Comparison of ENCODE assay signal across 7 mouse cellular contexts in genomic region chr15:79038853-79039252, GRCm38 (mm10). TPM values are rescaled to one million over a fixed set of nuclear protein-coding genes. Genes with fewer than 3 reads are reported as not detected.
DNase-seq lines count a peak whose midpoint lies in the region; ATAC-seq and TF ChIP-seq lines count a peak whose summit lies in the region.

No protein-coding gene starts in this region.

- H3K79me2 ChIP-seq in MEL (ENCODE audit: control insufficient read depth, insufficient read depth, low read length, poor library complexity), result no peaks in the 10 kb centered on the region; the same call in 1 of the 2 replicates

- peak overlapping the region in 1 of 2 experiments; percentile 53; a peak in 1 of 4 replicates for H3K4me3 ChIP-seq in MEL (ENCODE audit: control insufficient read depth in 1 of 2, insufficient read depth in 1 of 2, low read depth in 2 of 2, low read length in 2 of 2)

- no peaks in the 10 kb centered on the region for H3K9me3 ChIP-seq in MEL (replicated peaks; ENCODE audit: insufficient read depth, low read length)

- H3K27me3 ChIP-seq in MEL (ENCODE audit: control insufficient read depth in 1 of 2, insufficient read depth in 2 of 2, low read length in 2 of 2), result no peaks in the 10 kb centered on the region

- TF ChIP-seq EP300 in MEL (IDR thresholded peaks at IDR 0.05; ENCODE audit: low read depth in 1 of 2, low read length in 2 of 2), result no peak

- TF ChIP-seq POLR2A in MEL (IDR thresholded peaks at IDR 0.05; ENCODE audit: control insufficient read depth in 1 of 2, insufficient read depth in 1 of 2, low read depth in 1 of 2, low read length in 2 of 2, poor library complexity in 1 of 2), result no peak

- ATAC-seq in erythroblast, adult 5-6 weeks (replicated peaks; ENCODE audit: low FRiP score, poor library complexity, severe bottlenecking), result peak; percentile 84
- peak; percentile 93 to 97 for ATAC-seq in hematopoietic stem cell, adult 5-6 weeks (replicated peaks in 1 of 2; ENCODE audit: insufficient read depth in 1 of 2, low FRiP score in 2 of 2, low TSS enrichment in 1 of 2, low read depth in 1 of 2, poor library complexity in 2 of 2, severe bottlenecking in 2 of 2)
- peak; percentile 97 for ATAC-seq in megakaryocyte, adult 5-6 weeks (ENCODE audit: poor library complexity, severe bottlenecking)

- no peaks in the 10 kb centered on the region for H3K36me3 ChIP-seq in MEL (ENCODE audit: control insufficient read depth in 1 of 2, insufficient read depth in 2 of 2, low read length in 2 of 2)

- no peak overlapping the region for H3K27ac ChIP-seq in MEL (ENCODE audit: control insufficient read depth, low read depth, low read length)

- TF ChIP-seq RAD21 in MEL (IDR thresholded peaks at IDR 0.05; ENCODE audit: low read depth, low read length), result peak; percentile 81

- peak; percentile 92 for DNase-seq in MEL (ENCODE audit: low read depth, low spot score)
- DNase-seq in adrenal gland, postnatal 25 days, result peak; percentile 85
- DNase-seq in layer of hippocampus, postnatal 36 days, result peak; percentile 45 to 60
- peak; percentile 77 to 87 for DNase-seq in spleen, adult 18-20 months

- peak; percentile 92 to 99 (median 93) for TF ChIP-seq CTCF in MEL (IDR thresholded peaks at IDR 0.05 in 2 of 3, conservative IDR thresholded peaks at IDR 0.05 in 1 of 3; ENCODE audit: control insufficient read depth in 1 of 3, insufficient read depth in 1 of 3, low read depth in 2 of 3, low read length in 3 of 3, poor library complexity in 1 of 3, severe bottlenecking in 1 of 3)

- no peak overlapping the region for H3K9ac ChIP-seq in MEL (ENCODE audit: control insufficient read depth, low read depth, low read length, poor library complexity, severe bottlenecking)

- H3K4me1 ChIP-seq in MEL (ENCODE audit: control insufficient read depth in 1 of 2, insufficient read depth in 2 of 2, low read length in 2 of 2), result peaks cover 0 to 12% of the 10 kb centered on the region in 2 experiments; a peak in 2 of 4 replicates

TF ChIP-seq in MEL, 35 proteins besides CTCF, POLR2A, EP300 and RAD21:
- TF ChIP-seq POLR2AphosphoS2 (IDR thresholded peaks at IDR 0.05; ENCODE audit: low read length), result no peak
- TF ChIP-seq USF2 (IDR thresholded peaks at IDR 0.05; ENCODE audit: borderline replicate concordance in 1 of 2, insufficient read depth in 1 of 2, low read depth in 1 of 2, low read length in 2 of 2), result no peak
- TF ChIP-seq SMC3 (IDR thresholded peaks at IDR 0.05; ENCODE audit: low read depth, low read length), result peak; percentile 80
- TF ChIP-seq MYB (IDR thresholded peaks at IDR 0.05; ENCODE audit: low read depth, low read length), result no peak
- no peak for TF ChIP-seq NRF1 (IDR thresholded peaks at IDR 0.05; ENCODE audit: insufficient read depth, low read depth, low read length, poor library complexity, severe bottlenecking)
- TF ChIP-seq SIN3A (IDR thresholded peaks at IDR 0.05; ENCODE audit: low read length), result peak; percentile 72; the same call in 1 of the 2 replicates
- peak; percentile 15; the same call in 1 of the 2 replicates for TF ChIP-seq RCOR1 (IDR thresholded peaks at IDR 0.05; ENCODE audit: low read depth, low read length)
- TF ChIP-seq ZMIZ1 (IDR thresholded peaks at IDR 0.05; ENCODE audit: low read depth, low read length), result no peak
- no peak for TF ChIP-seq GABPA (IDR thresholded peaks at IDR 0.05; ENCODE audit: low read depth, low read length)
- no peak for TF ChIP-seq USF1 (IDR thresholded peaks at IDR 0.05; ENCODE audit: low read depth, low read length)
- TF ChIP-seq CHD1 (IDR thresholded peaks at IDR 0.05; ENCODE audit: low read depth, low read length), result no peak
- no peak for TF ChIP-seq KAT2A (conservative IDR thresholded peaks at IDR 0.05; ENCODE audit: low read depth, low read length)
- no peak for TF ChIP-seq NELFE (IDR thresholded peaks at IDR 0.05; ENCODE audit: low read depth, low read length)
- TF ChIP-seq CHD2 (IDR thresholded peaks at IDR 0.05; ENCODE audit: low read length), result no peak
- no peak for TF ChIP-seq E2F4 (IDR thresholded peaks at IDR 0.05; ENCODE audit: borderline replicate concordance, low read depth, low read length)
- TF ChIP-seq ZKSCAN1 (IDR thresholded peaks at IDR 0.05; ENCODE audit: low read depth, low read length), result no peak
- no peak for TF ChIP-seq MEF2A (IDR thresholded peaks at IDR 0.05; ENCODE audit: extremely low read depth, insufficient replicate concordance, low read depth, low read length, poor library complexity, severe bottlenecking)
- no peak; the same call in 1 of the 2 replicates for TF ChIP-seq BHLHE40 (IDR thresholded peaks at IDR 0.05; ENCODE audit: borderline replicate concordance, low read depth, low read length)
- TF ChIP-seq POLR2AphosphoS5 (IDR thresholded peaks at IDR 0.05; ENCODE audit: borderline replicate concordance, low read depth, low read length), result no peak
- no peak for TF ChIP-seq TBP (IDR thresholded peaks at IDR 0.05; ENCODE audit: low read depth, low read length)
- TF ChIP-seq MAX (IDR thresholded peaks at IDR 0.05; ENCODE audit: low read length), result peak; percentile 49; the same call in 1 of the 2 replicates
- TF ChIP-seq ZNF384 (IDR thresholded peaks at IDR 0.05; ENCODE audit: low read depth, low read length), result 0 out of 2 replicates have a peak, but pooled peaks have one; percentile 16
- no peak for TF ChIP-seq TCF12 (IDR thresholded peaks at IDR 0.05; ENCODE audit: low read depth, low read length)
- no peak for TF ChIP-seq MAFK (IDR thresholded peaks at IDR 0.05; ENCODE audit: borderline replicate concordance, low read depth, low read length)
- 0 out of 2 replicates have a peak, but pooled peaks have one; percentile 8 for TF ChIP-seq ETS1 (IDR thresholded peaks at IDR 0.05; ENCODE audit: low read depth, low read length)
- TF ChIP-seq MXI1 (IDR thresholded peaks at IDR 0.05; ENCODE audit: low read depth, low read length), result peak; percentile 78
- peak; percentile 73 for TF ChIP-seq ZC3H11A (IDR thresholded peaks at IDR 0.05; ENCODE audit: low read depth, low read length)
- TF ChIP-seq HCFC1 (IDR thresholded peaks at IDR 0.05; ENCODE audit: low read depth, low read length), result peak; percentile 65; the same call in 1 of the 2 replicates
- TF ChIP-seq MYC (IDR thresholded peaks at IDR 0.05; ENCODE audit: low read depth, low read length), result no peak
- TF ChIP-seq MAZ (IDR thresholded peaks at IDR 0.05; ENCODE audit: low read depth, low read length), result peak; percentile 35; the same call in 1 of the 2 replicates
- no peak for TF ChIP-seq JUND (IDR thresholded peaks at IDR 0.05; ENCODE audit: low read depth, low read length)
- TF ChIP-seq GATA1 (IDR thresholded peaks at IDR 0.05; ENCODE audit: low read depth, low read length), result no peak
TF ChIP-seq in MEL: peak in this region for 10.

RNA-seq across cellular contexts. Expression of gene Galr3, which starts 2.8 kb away (rescaled TPM):
- total RNA-seq in MEL (2012; rRNA removed), result 2.5 and 2.6 TPM in 2 replicates
- polyA plus RNA-seq in MEL (2012; ENCODE audit: insufficient read depth in 1 of 2, insufficient read length in 2 of 2, low read depth in 1 of 2, low replicate concordance in 2 of 2, missing spikeins in 1 of 2), result 1 to 10 TPM in 1 of 2 experiments, not detected in 1; 4.5 TPM
- total RNA-seq in adrenal gland, postnatal 25 days (2021), result 0.39 TPM in 1 of 2 replicates, not detected in the other
- total RNA-seq in erythroblast, adult 5-6 weeks (2015; ENCODE audit: low replicate concordance), result not detected in 2 replicates
- not detected in 2 replicates for total RNA-seq in erythroblast, adult 5-6 weeks (2017; ENCODE audit: low replicate concordance)
- total RNA-seq in hematopoietic stem cell, adult 5-6 weeks (2017), result 1.5 and 1.7 TPM in 2 replicates
- not detected for total RNA-seq in layer of hippocampus, postnatal 36 days (2021)
- total RNA-seq in megakaryocyte, adult 5-6 weeks (2015), result not detected in 2 replicates
- total RNA-seq in megakaryocyte, adult 5-6 weeks (2017), result not detected in 2 replicates

RNA-seq across cellular contexts. Expression of gene H1f0, which starts 10.6 kb away (rescaled TPM):
- 28.2 and 33.5 TPM in 2 replicates for total RNA-seq in MEL (2012; rRNA removed)
- 100 to 1,000 TPM in 1 of 2 experiments, 10 to 100 TPM in 1; 46.8 to 213 TPM for polyA plus RNA-seq in MEL (2012; ENCODE audit: insufficient read depth in 1 of 2, insufficient read length in 2 of 2, low read depth in 1 of 2, low replicate concordance in 2 of 2, missing spikeins in 1 of 2)
- total RNA-seq in adrenal gland, postnatal 25 days (2021), result 159 and 217 TPM in 2 replicates
- total RNA-seq in erythroblast, adult 5-6 weeks (2015; ENCODE audit: low replicate concordance), result 6.5 and 8.6 TPM in 2 replicates
- 8.2 and 20.5 TPM in 2 replicates for total RNA-seq in erythroblast, adult 5-6 weeks (2017; ENCODE audit: low replicate concordance)
- total RNA-seq in hematopoietic stem cell, adult 5-6 weeks (2017), result 75.7 and 76.0 TPM in 2 replicates
- 10 to 100 TPM; 88.9 to 89.5 TPM for total RNA-seq in layer of hippocampus, postnatal 36 days (2021)
- 47.9 and 51.3 TPM in 2 replicates for total RNA-seq in megakaryocyte, adult 5-6 weeks (2015)
- 87.2 and 90.0 TPM in 2 replicates for total RNA-seq in megakaryocyte, adult 5-6 weeks (2017)

RNA-seq across cellular contexts. Expression of gene Ankrd54, which starts 23.8 kb away (rescaled TPM):
- total RNA-seq in MEL (2012; rRNA removed), result 42.3 and 43.4 TPM in 2 replicates
- polyA plus RNA-seq in MEL (2012; ENCODE audit: insufficient read depth in 1 of 2, insufficient read length in 2 of 2, low read depth in 1 of 2, low replicate concordance in 2 of 2, missing spikeins in 1 of 2), result 10 to 100 TPM in 1 of 2 experiments, not detected in 1; 62.2 TPM
- total RNA-seq in adrenal gland, postnatal 25 days (2021), result 20.4 and 27.4 TPM in 2 replicates
- 12.3 and 20.0 TPM in 2 replicates for total RNA-seq in erythroblast, adult 5-6 weeks (2015; ENCODE audit: low replicate concordance)
- total RNA-seq in erythroblast, adult 5-6 weeks (2017; ENCODE audit: low replicate concordance), result 7.5 and 11.4 TPM in 2 replicates
- 15.1 and 15.6 TPM in 2 replicates for total RNA-seq in hematopoietic stem cell, adult 5-6 weeks (2017)
- total RNA-seq in layer of hippocampus, postnatal 36 days (2021), result 10 to 100 TPM; 17.6 to 20.7 TPM
- 13.5 and 14.3 TPM in 2 replicates for total RNA-seq in megakaryocyte, adult 5-6 weeks (2015)
- 10.3 and 11.2 TPM in 2 replicates for total RNA-seq in megakaryocyte, adult 5-6 weeks (2017)

RNA-seq across cellular contexts. Expression of gene Eif3l, which starts 36.1 kb away (rescaled TPM):
- 394 and 395 TPM in 2 replicates for total RNA-seq in MEL (2012; rRNA removed)
- 100 to 1,000 TPM; 301 to 442 TPM for polyA plus RNA-seq in MEL (2012; ENCODE audit: insufficient read depth in 1 of 2, insufficient read length in 2 of 2, low read depth in 1 of 2, low replicate concordance in 2 of 2, missing spikeins in 1 of 2)
- 150 and 151 TPM in 2 replicates for total RNA-seq in adrenal gland, postnatal 25 days (2021)
- total RNA-seq in erythroblast, adult 5-6 weeks (2015; ENCODE audit: low replicate concordance), result 29.4 and 47.6 TPM in 2 replicates
- 51.3 and 56.2 TPM in 2 replicates for total RNA-seq in erythroblast, adult 5-6 weeks (2017; ENCODE audit: low replicate concordance)
- total RNA-seq in hematopoietic stem cell, adult 5-6 weeks (2017), result 204 and 224 TPM in 2 replicates
- 10 to 100 TPM; 69.4 to 74.8 TPM for total RNA-seq in layer of hippocampus, postnatal 36 days (2021)
- 110 and 116 TPM in 2 replicates for total RNA-seq in megakaryocyte, adult 5-6 weeks (2015)
- 153 and 155 TPM in 2 replicates for total RNA-seq in megakaryocyte, adult 5-6 weeks (2017)
